Mouse (Mus musculus): ENCODE data around the gene Prdx1. TPM values are rescaled to one million over a fixed set of nuclear protein-coding genes. Genes with fewer than 3 reads are reported as not detected.

Gene Prdx1
- polyA plus RNA-seq, 1 experiment from 2014 or later: 436 TPM

DNA sequence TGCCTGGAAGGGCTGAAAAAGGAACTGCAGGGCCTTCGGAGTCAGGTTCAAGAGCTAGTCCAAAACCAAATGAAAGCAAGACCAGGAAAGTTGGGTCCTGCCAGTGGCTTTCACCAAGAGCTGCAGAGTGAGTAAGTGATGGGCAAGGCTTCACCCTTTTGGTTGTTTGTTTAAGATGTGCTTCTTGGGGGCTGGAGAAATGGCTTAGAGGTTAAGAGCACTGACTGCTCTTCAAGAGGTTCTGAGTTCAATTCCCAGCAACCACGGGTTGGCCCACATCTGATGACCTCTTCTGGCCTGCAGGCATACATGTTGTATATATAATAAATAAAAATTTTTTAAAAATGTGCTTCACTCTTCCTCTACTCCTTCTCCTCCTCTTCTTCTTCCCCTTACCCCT, 24.8 kb downstream of the Prdx1 start:
- ATAC-seq (ENCODE audit: low FRiP score): no peak
- WGBS: 94% methylated on average over 2 of the region's 2 CpGs

DNA sequence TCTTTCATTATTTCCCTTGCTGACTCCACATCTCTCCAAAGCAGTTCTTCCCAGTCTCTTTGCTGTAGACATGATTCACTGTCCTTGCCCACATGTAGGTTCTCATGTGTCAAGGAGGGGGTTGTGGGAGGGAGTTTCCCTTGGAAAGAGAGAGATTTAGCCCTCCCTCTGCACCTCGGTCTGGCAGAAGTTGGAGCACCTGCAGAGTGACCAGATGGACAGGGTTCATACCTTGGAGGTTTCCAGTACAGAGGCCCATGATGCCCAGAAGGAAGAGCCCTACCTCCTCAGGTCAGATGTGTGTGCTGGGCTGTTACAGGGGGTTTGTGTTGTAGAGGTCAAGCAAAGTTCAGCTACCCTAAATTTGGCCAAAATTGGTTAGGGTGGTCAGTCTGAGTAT, 27.2 kb downstream of the Prdx1 start:
- 88% methylated on average over 1 of the region's 1 CpGs for WGBS
- Histone ChIP-seq H3K4me2 (replicated peaks) (no peak overlapping the region), H3K9me3 (ENCODE audit: control insufficient read depth, low read length) (no peaks in the 10 kb centered on the region), H3K27me3 (ENCODE audit: control insufficient read depth, insufficient read depth, low read length) (no peaks in the 10 kb centered on the region), H3K4me1 (replicated peaks; ENCODE audit: control insufficient read depth, insufficient read depth, low read length) (peaks cover 4% of the 10 kb centered on the region; the same call in 1 of the 2 replicates), H3K9ac (no peak overlapping the region), H3K4me3 (replicated peaks; ENCODE audit: low read length) (no peak overlapping the region), H3K36me3 (replicated peaks; ENCODE audit: control insufficient read depth, insufficient read depth) (no peaks in the 10 kb centered on the region), H3K27ac (no peak overlapping the region)
- DNase-seq (ENCODE audit: low spot score) (no peak), ATAC-seq (ENCODE audit: low FRiP score) (no peak)

More for the DNA sequence above, 24.8 kb downstream of the Prdx1 start:
- Histone ChIP-seq H3K4me2 (replicated peaks) (no peak overlapping the region), H3K9ac (no peak overlapping the region), H3K27ac (no peak overlapping the region), H3K4me3 (replicated peaks; ENCODE audit: low read length) (no peak overlapping the region), H3K36me3 (replicated peaks; ENCODE audit: control insufficient read depth, insufficient read depth) (no peaks in the 10 kb centered on the region), H3K27me3 (ENCODE audit: control insufficient read depth, insufficient read depth, low read length) (no peaks in the 10 kb centered on the region), H3K4me1 (replicated peaks; ENCODE audit: control insufficient read depth, insufficient read depth, low read length) (peaks cover 8% of the 10 kb centered on the region; the same call in 1 of the 2 replicates), H3K9me3 (ENCODE audit: control insufficient read depth, low read length) (no peaks in the 10 kb centered on the region)
- DNase-seq (ENCODE audit: low spot score): no peak

DNA sequence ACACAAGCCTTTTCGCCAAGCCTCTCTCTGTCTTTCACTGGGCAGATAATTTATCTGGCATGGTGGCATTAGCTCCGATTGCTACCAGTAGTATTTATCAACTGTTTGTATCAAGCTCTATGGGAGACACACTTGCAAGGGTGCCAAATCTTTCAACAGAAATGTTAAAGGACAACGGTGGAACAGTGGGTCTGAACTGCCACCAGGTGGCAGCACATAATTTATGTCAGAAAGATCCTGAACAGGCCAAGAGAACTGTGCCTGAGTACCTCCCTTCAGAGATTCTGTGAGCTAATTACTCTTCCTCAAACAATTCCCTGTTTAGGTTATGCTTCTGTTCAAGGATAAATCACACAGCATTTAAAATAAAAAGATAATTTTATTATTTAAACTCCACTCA, 34.1 kb downstream of the Prdx1 start:
- H3K36me3 ChIP-seq (replicated peaks; ENCODE audit: control insufficient read depth, insufficient read depth): no peaks in the 10 kb centered on the region
- WGBS: 15% methylated on average over 3 of the region's 3 CpGs
- ATAC-seq (ENCODE audit: low FRiP score): 0 out of 2 replicates have a peak, but pooled peaks have one; percentile 26
- no peaks in the 10 kb centered on the region for H3K27me3 ChIP-seq (ENCODE audit: control insufficient read depth, insufficient read depth, low read length)
- H3K9me3 ChIP-seq (ENCODE audit: control insufficient read depth, low read length): no peaks in the 10 kb centered on the region
- H3K27ac ChIP-seq: no peak overlapping the region
- no peak overlapping the region for H3K4me2 ChIP-seq (replicated peaks)
- peak; percentile 89 for DNase-seq (ENCODE audit: low spot score)
- no peak overlapping the region for H3K9ac ChIP-seq
- H3K4me3 ChIP-seq (replicated peaks; ENCODE audit: low read length): no peak overlapping the region
- H3K4me1 ChIP-seq (replicated peaks; ENCODE audit: control insufficient read depth, insufficient read depth, low read length): peaks cover 6% of the 10 kb centered on the region; the same call in 1 of the 2 replicates

DNA sequence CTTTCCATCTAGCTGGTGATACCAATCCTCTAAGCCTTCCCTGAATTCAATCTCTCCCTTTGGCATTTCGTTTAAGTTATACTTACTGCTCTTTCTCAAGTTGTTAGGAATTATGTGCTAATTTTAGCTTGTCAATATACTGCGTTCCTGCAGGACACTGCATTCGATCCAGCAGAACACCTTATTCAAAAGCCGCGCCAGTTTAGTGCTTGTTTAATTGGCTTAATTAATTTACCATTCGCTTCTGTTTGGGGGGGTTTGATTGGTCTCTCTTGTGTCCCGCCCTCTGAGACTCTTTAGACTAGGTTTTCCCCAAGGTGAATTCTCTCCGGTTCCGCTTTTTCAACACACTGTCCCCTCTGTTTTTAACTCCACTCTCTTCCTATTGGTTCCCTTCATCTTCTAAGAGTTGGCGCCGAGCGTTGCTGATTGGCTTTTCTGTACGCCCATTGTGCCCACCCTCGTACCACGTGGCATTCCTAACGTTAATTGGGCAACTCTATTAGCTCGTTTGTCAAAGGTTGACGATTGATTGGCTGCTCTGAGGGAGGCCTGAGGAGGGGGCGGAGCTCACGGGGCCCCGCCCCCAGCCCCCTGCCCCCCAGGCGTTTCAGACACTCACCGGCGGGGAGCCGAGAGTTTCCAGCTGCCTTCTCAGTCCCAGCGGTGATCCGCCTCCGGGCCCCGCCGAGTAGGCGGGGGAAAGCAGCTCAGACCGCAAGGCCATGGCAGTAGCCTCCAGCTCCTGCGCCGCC, 35.2 kb downstream of the Prdx1 start, which contains the start of gene Tesk2:
TSS of gene Tesk2 (plus strand) at position 606 of the 755 bp plus-strand sequence.
- no peaks in the 10 kb centered on the region for H3K9me3 ChIP-seq (ENCODE audit: control insufficient read depth, low read length)
- DNase-seq (ENCODE audit: low spot score) (peak; percentile 96), ATAC-seq (ENCODE audit: low FRiP score) (peak; percentile 98)
- H3K36me3 ChIP-seq (replicated peaks; ENCODE audit: control insufficient read depth, insufficient read depth): no peaks in the 10 kb centered on the region
- peak within 1 kb of the TSS; percentile 70 for H3K4me3 ChIP-seq (replicated peaks; ENCODE audit: low read length)
- H3K27me3 ChIP-seq (ENCODE audit: control insufficient read depth, insufficient read depth, low read length): no peaks in the 10 kb centered on the region
- H3K27ac ChIP-seq: no peak within 1 kb of the TSS
- peak within 1 kb of the TSS; percentile 69 for H3K9ac ChIP-seq
- peak within 1 kb of the TSS; percentile 86 for H3K4me2 ChIP-seq (replicated peaks)
- WGBS: under 1% methylated on average over 34 of the region's 34 CpGs
- peaks cover 6% of the 10 kb centered on the region; the same call in 1 of the 2 replicates for H3K4me1 ChIP-seq (replicated peaks; ENCODE audit: control insufficient read depth, insufficient read depth, low read length)

DNA sequence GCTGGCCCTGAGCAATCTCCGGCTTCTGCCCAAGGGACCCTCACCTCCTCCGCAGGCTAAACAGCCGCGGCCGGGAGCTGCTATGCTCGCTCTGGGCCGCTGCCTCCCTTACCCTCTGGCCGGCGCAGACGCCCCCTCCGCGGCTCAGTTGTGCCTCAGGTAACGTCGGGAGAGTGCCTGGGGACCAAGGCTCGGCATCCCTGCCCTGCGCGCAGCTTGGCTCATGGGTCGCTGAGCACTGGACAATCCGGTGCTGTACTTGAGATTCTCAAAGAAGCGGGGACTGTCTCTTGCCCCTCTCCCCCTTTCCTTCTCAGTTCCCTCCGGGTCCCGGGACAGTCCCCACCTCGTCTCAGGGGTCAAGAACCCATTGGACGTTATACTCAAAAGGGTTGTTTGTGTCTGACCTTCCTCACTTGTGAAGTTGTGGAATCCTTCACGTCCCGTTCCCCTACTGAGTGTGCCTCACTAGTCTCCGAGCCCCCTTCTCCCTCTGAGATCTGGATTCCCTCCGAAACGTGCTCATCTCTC, 35.8 kb downstream of the Prdx1 start:
- no peak for ATAC-seq (ENCODE audit: low FRiP score)

DNA sequence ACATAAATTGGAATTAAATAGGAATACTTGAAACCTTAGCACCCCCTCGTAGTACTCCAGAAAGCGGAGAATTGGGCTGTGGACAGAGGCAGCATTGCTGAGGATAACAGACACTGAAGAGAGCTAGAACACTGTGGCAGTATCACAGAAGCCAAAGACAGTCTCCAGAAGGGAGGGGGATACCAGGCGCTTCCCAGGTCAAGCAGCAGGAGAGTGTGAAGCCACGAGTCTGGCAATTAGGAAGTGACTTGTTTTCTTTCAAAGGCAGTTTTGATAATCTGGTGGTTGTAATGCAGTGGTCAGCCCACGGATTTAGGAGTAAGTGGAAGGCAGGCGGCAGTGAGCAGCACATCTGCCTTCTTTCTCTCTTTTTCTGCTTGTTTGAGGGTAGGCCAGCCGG, 36.9 kb downstream of the Prdx1 start:
- no peak overlapping the region for H3K4me3 ChIP-seq (replicated peaks; ENCODE audit: low read length)
- H3K9me3 ChIP-seq (ENCODE audit: control insufficient read depth, low read length): no peaks in the 10 kb centered on the region
- ATAC-seq (ENCODE audit: low FRiP score) (no peak), DNase-seq (ENCODE audit: low spot score) (no peak)
- WGBS: 43% methylated on average over 7 of the region's 7 CpGs
- peaks cover 6% of the 10 kb centered on the region; the same call in 1 of the 2 replicates for H3K4me1 ChIP-seq (replicated peaks; ENCODE audit: control insufficient read depth, insufficient read depth, low read length)
- H3K9ac ChIP-seq: no peak overlapping the region
- peak overlapping the region; percentile 86; the same call in 1 of the 2 replicates for H3K4me2 ChIP-seq (replicated peaks)
- H3K36me3 ChIP-seq (replicated peaks; ENCODE audit: control insufficient read depth, insufficient read depth): no peaks in the 10 kb centered on the region
- no peak overlapping the region for H3K27ac ChIP-seq
- no peaks in the 10 kb centered on the region for H3K27me3 ChIP-seq (ENCODE audit: control insufficient read depth, insufficient read depth, low read length)

More for the DNA sequence above, 35.8 kb downstream of the Prdx1 start:
- H3K9ac ChIP-seq: peak overlapping the region; percentile 69
- H3K36me3 ChIP-seq (replicated peaks; ENCODE audit: control insufficient read depth, insufficient read depth): no peaks in the 10 kb centered on the region
- peak overlapping the region; percentile 86 for H3K4me2 ChIP-seq (replicated peaks)
- H3K4me3 ChIP-seq (replicated peaks; ENCODE audit: low read length): peak overlapping the region; percentile 70
- no peaks in the 10 kb centered on the region for H3K27me3 ChIP-seq (ENCODE audit: control insufficient read depth, insufficient read depth, low read length)
- DNase-seq (ENCODE audit: low spot score): no peak
- peaks cover 6% of the 10 kb centered on the region; the same call in 1 of the 2 replicates for H3K4me1 ChIP-seq (replicated peaks; ENCODE audit: control insufficient read depth, insufficient read depth, low read length)
- H3K9me3 ChIP-seq (ENCODE audit: control insufficient read depth, low read length): no peaks in the 10 kb centered on the region
- no peak overlapping the region for H3K27ac ChIP-seq
- under 1% methylated on average over 29 of the region's 29 CpGs for WGBS

DNA sequence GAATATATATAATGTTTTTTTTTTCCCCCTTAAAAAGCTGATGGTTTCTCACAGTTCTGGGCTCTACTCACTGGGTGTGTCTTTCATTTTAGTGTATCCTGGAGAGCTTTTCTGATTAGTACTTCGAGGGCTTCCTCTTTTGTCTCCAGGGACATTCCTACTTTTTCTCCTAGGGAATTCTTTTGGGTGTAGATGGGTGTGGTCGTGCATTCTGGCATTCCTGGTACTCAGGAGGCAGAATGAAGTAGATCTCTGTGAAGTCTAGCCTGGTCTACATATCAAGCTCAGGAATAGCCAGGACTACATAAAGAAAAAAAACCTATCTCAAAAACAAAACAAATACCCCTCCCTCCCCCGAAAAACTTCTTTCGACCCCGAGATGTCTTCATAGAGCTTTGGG, 40.1 kb downstream of the Prdx1 start:
- ATAC-seq (ENCODE audit: low FRiP score): no peak
- Histone ChIP-seq H3K27me3 (ENCODE audit: control insufficient read depth, insufficient read depth, low read length) (no peaks in the 10 kb centered on the region), H3K27ac (no peak overlapping the region), H3K4me3 (replicated peaks; ENCODE audit: low read length) (no peak overlapping the region), H3K4me2 (replicated peaks) (no peak overlapping the region), H3K9me3 (ENCODE audit: control insufficient read depth, low read length) (no peaks in the 10 kb centered on the region), H3K36me3 (replicated peaks; ENCODE audit: control insufficient read depth, insufficient read depth) (no peaks in the 10 kb centered on the region), H3K9ac (no peak overlapping the region), H3K4me1 (replicated peaks; ENCODE audit: control insufficient read depth, insufficient read depth, low read length) (no peaks in the 10 kb centered on the region)
- DNase-seq (ENCODE audit: low spot score): no peak
- WGBS: 79% methylated on average over 5 of the region's 5 CpGs

DNA sequence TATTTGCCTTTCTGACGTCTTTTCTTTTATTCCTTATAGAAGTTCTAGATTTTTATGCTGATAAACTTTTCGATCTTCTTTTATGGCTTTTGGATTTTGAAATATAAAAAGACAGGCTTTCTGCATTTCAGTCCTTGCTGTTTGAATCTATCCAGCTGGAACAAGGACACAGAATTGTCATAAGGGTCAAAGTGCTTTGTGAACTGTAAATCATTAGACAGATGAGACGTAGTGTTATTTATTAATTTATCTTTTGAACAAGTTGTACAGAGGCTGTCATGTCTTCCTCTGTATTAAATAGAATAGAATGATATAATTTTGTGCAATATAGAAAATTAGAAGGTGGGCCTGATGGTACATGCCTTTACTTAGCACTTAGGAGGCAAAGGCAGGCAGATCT, 42.1 kb downstream of the Prdx1 start:
- DNase-seq (ENCODE audit: low spot score) (no peak), ATAC-seq (ENCODE audit: low FRiP score) (no peak)
- Histone ChIP-seq H3K9me3 (ENCODE audit: control insufficient read depth, low read length) (no peaks in the 10 kb centered on the region), H3K9ac (no peak overlapping the region), H3K27me3 (ENCODE audit: control insufficient read depth, insufficient read depth, low read length) (no peaks in the 10 kb centered on the region), H3K27ac (no peak overlapping the region), H3K4me2 (replicated peaks) (no peak overlapping the region), H3K36me3 (replicated peaks; ENCODE audit: control insufficient read depth, insufficient read depth) (no peaks in the 10 kb centered on the region), H3K4me3 (replicated peaks; ENCODE audit: low read length) (no peak overlapping the region), H3K4me1 (replicated peaks; ENCODE audit: control insufficient read depth, insufficient read depth, low read length) (no peaks in the 10 kb centered on the region)
- WGBS: 88% methylated on average over 3 of the region's 3 CpGs

DNA sequence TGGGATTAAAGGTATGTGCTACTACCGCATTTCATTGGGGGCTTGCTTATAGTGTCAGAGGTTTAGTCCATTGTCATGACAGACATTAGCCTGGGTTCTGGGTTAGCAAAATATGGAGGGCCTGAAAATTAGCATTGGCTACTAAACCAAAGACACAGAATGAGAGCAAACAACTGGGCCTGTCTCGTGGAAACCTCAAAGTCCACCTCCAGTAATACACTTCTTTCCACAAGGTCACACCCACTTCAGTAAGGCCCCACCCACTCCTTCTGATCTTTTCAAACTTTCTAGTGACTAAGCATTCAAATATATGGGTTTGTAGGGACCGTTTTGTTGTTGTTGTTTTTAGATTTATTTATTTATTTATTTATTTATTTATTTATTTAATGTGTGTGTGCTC, 44.2 kb downstream of the Prdx1 start:
- Histone ChIP-seq H3K4me2 (replicated peaks) (no peak overlapping the region), H3K9me3 (ENCODE audit: control insufficient read depth, low read length) (no peaks in the 10 kb centered on the region), H3K4me3 (replicated peaks; ENCODE audit: low read length) (no peak overlapping the region), H3K27me3 (ENCODE audit: control insufficient read depth, insufficient read depth, low read length) (no peaks in the 10 kb centered on the region), H3K36me3 (replicated peaks; ENCODE audit: control insufficient read depth, insufficient read depth) (no peaks in the 10 kb centered on the region), H3K9ac (no peak overlapping the region), H3K27ac (no peak overlapping the region), H3K4me1 (replicated peaks; ENCODE audit: control insufficient read depth, insufficient read depth, low read length) (no peaks in the 10 kb centered on the region)
- no peak for ATAC-seq (ENCODE audit: low FRiP score)
- no peak for DNase-seq (ENCODE audit: low spot score)
- WGBS: 96% methylated on average over 3 of the region's 3 CpGs

Data from hindbrain, embryonic 14.5 days (tissue).